ENCODE assay signal across 8 mouse cellular contexts in genomic region chr19:4398630-4398948, GRCm38 (mm10). TPM values are rescaled to one million over a fixed set of nuclear protein-coding genes. Genes with fewer than 3 reads are reported as not detected.
A peak's percentile ranks its signal among the peaks of the same experiment; 100 is the strongest.
DNase-seq lines count a peak whose midpoint lies in the region; ATAC-seq lines count a peak whose summit lies in the region.

No protein-coding gene starts in this region.

- H3K4me3 ChIP-seq in erythroblast, embryonic 14.5 days (replicated peaks), result peak overlapping the region; percentile 100
- H3K4me3 ChIP-seq in neural tube, embryonic 11.5 days (ENCODE audit: low read depth, low read length), result peak overlapping the region; percentile 100
- H3K4me3 ChIP-seq in liver, embryonic 11.5 days (ENCODE audit: low read depth, low read length), result peak overlapping the region; percentile 80

- H3K27ac ChIP-seq in neural tube, embryonic 11.5 days (ENCODE audit: low read depth, low read length), result no peak overlapping the region
- peak overlapping the region; percentile 87; the same call in 1 of the 2 replicates for H3K27ac ChIP-seq in liver, embryonic 11.5 days (ENCODE audit: low read depth, low read length)

- peak overlapping the region; percentile 82 for H3K4me2 ChIP-seq in neural tube, embryonic 11.5 days (ENCODE audit: low read depth)
- peak overlapping the region; percentile 99 for H3K4me2 ChIP-seq in liver, embryonic 11.5 days

- 26% methylated on average over 8 of the region's 8 CpGs for WGBS in neural tube, embryonic 11.5 days
- WGBS in liver, embryonic 11.5 days, result 33% methylated on average over 8 of the region's 8 CpGs

- ATAC-seq in erythroblast, adult 5-6 weeks (replicated peaks; ENCODE audit: low FRiP score, poor library complexity, severe bottlenecking), result no peak
- no peak for ATAC-seq in neural tube, embryonic 11.5 days (ENCODE audit: insufficient read depth, low FRiP score, low TSS enrichment)
- ATAC-seq in liver, embryonic 11.5 days (replicated peaks; ENCODE audit: low FRiP score), result no peak

- H3K9me3 ChIP-seq in erythroblast, embryonic 14.5 days (ENCODE audit: control insufficient read depth, low read length), result peaks cover 3% of the 10 kb centered on the region; the same call in 1 of the 2 replicates
- H3K9me3 ChIP-seq in neural tube, embryonic 11.5 days (ENCODE audit: control insufficient read depth, low read length), result no peaks in the 10 kb centered on the region
- no peaks in the 10 kb centered on the region for H3K9me3 ChIP-seq in liver, embryonic 11.5 days (ENCODE audit: control insufficient read depth, low read length)

- no peak for DNase-seq in neural tube, embryonic 11.5 days (ENCODE audit: low spot score)
- no peak for DNase-seq in neural tube, embryonic 10.5 days (ENCODE audit: extremely low spot score, low spot score)
- no peak for DNase-seq in liver, embryonic 11.5 days (ENCODE audit: low spot score)
- DNase-seq in natural killer cell, adult 2 months (ENCODE audit: low spot score in 2 of 2), result no peak
- no peak for DNase-seq in adrenal gland, adult (ENCODE audit: inconsistent age in 2 of 2, low spot score in 1 of 2)
- no peak for DNase-seq in cerebellum, adult 11-12 months

- peak overlapping the region; percentile 75 for H3K9ac ChIP-seq in neural tube, embryonic 11.5 days (ENCODE audit: low read length)
- H3K9ac ChIP-seq in liver, embryonic 11.5 days (ENCODE audit: low read depth, low read length), result peak overlapping the region; percentile 88

- peaks cover 30% of the 10 kb centered on the region for H3K27me3 ChIP-seq in erythroblast, embryonic 14.5 days (ENCODE audit: control insufficient read depth)
- no peaks in the 10 kb centered on the region for H3K27me3 ChIP-seq in neural tube, embryonic 11.5 days (ENCODE audit: control insufficient read depth, insufficient read depth, low read length)
- no peaks in the 10 kb centered on the region for H3K27me3 ChIP-seq in liver, embryonic 11.5 days (replicated peaks; ENCODE audit: control insufficient read depth, insufficient read depth, low read length)

- peaks cover 12% of the 10 kb centered on the region for H3K36me3 ChIP-seq in erythroblast, embryonic 14.5 days (ENCODE audit: control insufficient read depth)
- H3K36me3 ChIP-seq in neural tube, embryonic 11.5 days (ENCODE audit: control insufficient read depth, insufficient read depth, low read length), result no peaks in the 10 kb centered on the region
- H3K36me3 ChIP-seq in liver, embryonic 11.5 days (ENCODE audit: control insufficient read depth, insufficient read depth, low read length), result peaks cover 1% of the 10 kb centered on the region; the same call in 1 of the 2 replicates

- peaks cover 24% of the 10 kb centered on the region for H3K4me1 ChIP-seq in erythroblast, embryonic 14.5 days (ENCODE audit: control insufficient read depth)
- H3K4me1 ChIP-seq in neural tube, embryonic 11.5 days (ENCODE audit: control insufficient read depth, insufficient read depth, low read length), result peaks cover 10% of the 10 kb centered on the region
- H3K4me1 ChIP-seq in liver, embryonic 11.5 days (replicated peaks; ENCODE audit: control insufficient read depth, insufficient read depth, low read length), result peaks cover 17% of the 10 kb centered on the region

RNA-seq across cellular contexts. Expression of gene Kdm2a, which starts 0.5 kb away (rescaled TPM):
- 1.3 and 2.7 TPM in 2 replicates for polyA plus RNA-seq in erythroblast, embryonic 14.5 days (2012)
- total RNA-seq in erythroblast, adult 5-6 weeks (2015; ENCODE audit: low replicate concordance), result 56.6 and 57.5 TPM in 2 replicates
- 71.1 and 123 TPM in 2 replicates for total RNA-seq in erythroblast, adult 5-6 weeks (2017; ENCODE audit: low replicate concordance)
- polyA plus RNA-seq in neural tube, embryonic 11.5 days (2014; fragmentation: Nextera tagmentation; extraction: Ambion mirVana), result 44.1 and 47.2 TPM in 2 replicates
- polyA plus RNA-seq in liver, embryonic 11.5 days (2014; fragmentation: Nextera tagmentation; extraction: Ambion mirVana), result 39.8 and 40.2 TPM in 2 replicates

RNA-seq across cellular contexts. Expression of gene Rhod, which starts 40.6 kb away (rescaled TPM):
- polyA plus RNA-seq in erythroblast, embryonic 14.5 days (2012), result not detected in 2 replicates
- not detected in 2 replicates for total RNA-seq in erythroblast, adult 5-6 weeks (2015; ENCODE audit: low replicate concordance)
- total RNA-seq in erythroblast, adult 5-6 weeks (2017; ENCODE audit: low replicate concordance), result not detected in 2 replicates
- 17.1 and 17.4 TPM in 2 replicates for polyA plus RNA-seq in neural tube, embryonic 11.5 days (2014; fragmentation: Nextera tagmentation; extraction: Ambion mirVana)
- 10.3 and 14.3 TPM in 2 replicates for polyA plus RNA-seq in liver, embryonic 11.5 days (2014; fragmentation: Nextera tagmentation; extraction: Ambion mirVana)

Comparison
In these comparisons a context has a peak if more than half of its experiments do, and no peak if none do; other contexts are left out.
1. RNA of gene Kdm2a, which starts 0.5 kb away (polyA plus RNA-seq): 44.1 to 47.2 TPM in neural tube, embryonic 11.5 days and 39.8 to 40.2 TPM in liver, embryonic 11.5 days; 1.3 to 2.7 TPM in erythroblast, embryonic 14.5 days; every median in the first group is over 10 times any median in the second.
2. RNA of gene Rhod, which starts 40.6 kb away (polyA plus RNA-seq): 17.1 to 17.4 TPM in neural tube, embryonic 11.5 days and 10.3 to 14.3 TPM in liver, embryonic 11.5 days; not detected in erythroblast, embryonic 14.5 days; every median in the first group is over 10 times any median in the second.
3. Peak in every context shown above with its lines, with median percentiles within 50 percentile points of each other: H3K4me3 ChIP-seq.